Mouse (Mus musculus) forebrain, embryonic 15.5 days (tissue): ENCODE measurements around the gene Mgat2. TPM values are rescaled to one million over a fixed set of nuclear protein-coding genes. Genes with fewer than 3 reads are reported as not detected.
"Not testable (repeated sequence)": the region's sequence is repeated elsewhere in the genome, so short reads cannot be mapped to it uniquely, and the experiment has no call there.

ENCODE experiments used
- ATAC-seq: fragments of 200-750 bp; cut with Nextera tagmentation; replicated peaks from 2 replicates; pipeline ENCODE4 v1.8.0; 2017; ENCODE audit warnings: mild to moderate bottlenecking, moderate TSS enrichment, moderate library complexity
- H3K27ac ChIP-seq: fragments of 300-500 bp; sonication (generic); replicated peaks from 2 replicates; pipeline ENCODE4 v1.5.1; 2015; ENCODE audit warnings: mild to moderate bottlenecking, inconsistent platforms
- H3K27me3 ChIP-seq: fragments of 300-500 bp; sonication (generic); 2 replicates; pipeline ENCODE4 v1.6.1; 2015; ENCODE audit warnings: inconsistent platforms
- H3K36me3 ChIP-seq: fragments of 300-500 bp; sonication (generic); 2 replicates; pipeline ENCODE4 v1.6.1; 2015; ENCODE audit warnings: mild to moderate bottlenecking, inconsistent platforms
- H3K4me1 ChIP-seq: fragments of 300-500 bp; sonication (generic); 2 replicates; pipeline ENCODE4 v1.6.1; 2015; ENCODE audit warnings: inconsistent platforms
- H3K4me2 ChIP-seq: fragments of 300-500 bp; sonication (generic); replicated peaks from 2 replicates; pipeline ENCODE4 v1.6.1; 2015; ENCODE audit warnings: mild to moderate bottlenecking, inconsistent platforms
- H3K4me3 ChIP-seq: fragments of 300-500 bp; sonication (generic); 2 replicates; pipeline ENCODE4 v1.5.1; 2015; ENCODE audit warnings: mild to moderate bottlenecking, inconsistent platforms
- H3K9ac ChIP-seq: fragments of 300-500 bp; sonication (generic); replicated peaks from 2 replicates; pipeline ENCODE4 v1.6.1; 2015; ENCODE audit warnings: mild to moderate bottlenecking, inconsistent platforms
- H3K9me3 ChIP-seq: fragments of 300-500 bp; sonication (generic); 2 replicates; pipeline ENCODE4 v1.6.1; 2016; ENCODE audit warnings: inconsistent platforms
- WGBS: fragments of 180-500 bp; shearing (Covaris S2); methylation state at CpG from one replicate; pipeline ENCODE4 v1.1.7; 2015; ENCODE audit warnings: mixed read lengths; 5-methylcytosine and 5-hydroxymethylcytosine counted together
- polyA plus RNA-seq: library from polyadenylated mRNA; unstranded; fragments of >200 nt; fragmentation: Nextera tagmentation; extraction: Ambion mirVana; gene quantifications from 2 replicates; pipeline ENCODE4 v1.2.1, GENCODE M21; 2015

Mgat2 gene
- 40.2 and 40.5 TPM in 2 replicates for polyA plus RNA-seq

DNA sequence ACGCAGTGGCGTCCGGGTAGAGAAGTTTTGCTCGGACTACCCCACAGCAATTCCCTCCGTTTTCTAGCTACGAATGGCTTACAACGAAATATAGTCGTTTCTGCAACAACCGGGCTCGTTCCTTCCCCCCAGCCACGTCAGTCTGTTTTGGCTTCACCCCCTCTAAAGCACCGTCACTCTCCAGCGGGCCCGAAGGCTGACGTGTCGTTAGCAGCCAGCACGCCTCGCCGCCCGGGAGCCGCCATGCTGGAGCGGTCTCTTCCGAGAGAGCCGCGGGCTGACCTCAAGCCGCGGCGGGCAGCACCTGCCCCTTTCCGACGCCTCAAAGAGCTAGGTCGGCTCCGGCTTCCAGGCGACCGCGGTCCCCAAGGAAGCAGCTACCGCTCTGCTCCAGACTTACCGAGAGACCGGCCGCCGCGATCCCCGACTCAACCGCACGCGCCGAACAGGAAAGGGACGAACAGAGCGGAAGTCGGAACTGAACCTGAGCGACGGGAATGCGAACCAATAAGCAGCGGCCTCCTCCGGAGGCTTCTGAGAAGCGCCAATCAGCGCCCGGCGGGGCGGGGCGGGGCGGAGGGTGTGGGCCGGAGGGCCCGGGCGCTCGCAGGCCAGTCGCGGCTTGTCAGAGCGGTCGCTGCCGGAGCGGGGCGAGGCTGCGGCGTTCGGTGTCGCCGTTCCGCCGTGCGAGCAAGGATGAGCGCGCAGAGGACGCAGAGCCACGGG, at the start of gene Mgat2, which contains the start of gene Rpl36al:
TSS of gene Mgat2 (plus strand) at position 575 of the 726 bp plus-strand sequence.
TSS of gene Rpl36al (minus strand) at position 501 of the 726 bp plus-strand sequence.
- Histone ChIP-seq H3K4me2 (peak within 1 kb of the TSS; percentile 91), H3K9ac (peak within 1 kb of the TSS; percentile 62), H3K36me3 (peaks cover 9% of the 10 kb centered on the region), H3K4me1 (peaks cover 29% of the 10 kb centered on the region), H3K9me3 (no peaks in the 10 kb centered on the region), H3K27ac (peak within 1 kb of the TSS; percentile 92), H3K27me3 (no peaks in the 10 kb centered on the region), H3K4me3 (peak within 1 kb of the TSS; percentile 54)
- ATAC-seq = peak; percentile 100
- WGBS = under 1% methylated on average over 84 of the region's 84 CpGs

DNA sequence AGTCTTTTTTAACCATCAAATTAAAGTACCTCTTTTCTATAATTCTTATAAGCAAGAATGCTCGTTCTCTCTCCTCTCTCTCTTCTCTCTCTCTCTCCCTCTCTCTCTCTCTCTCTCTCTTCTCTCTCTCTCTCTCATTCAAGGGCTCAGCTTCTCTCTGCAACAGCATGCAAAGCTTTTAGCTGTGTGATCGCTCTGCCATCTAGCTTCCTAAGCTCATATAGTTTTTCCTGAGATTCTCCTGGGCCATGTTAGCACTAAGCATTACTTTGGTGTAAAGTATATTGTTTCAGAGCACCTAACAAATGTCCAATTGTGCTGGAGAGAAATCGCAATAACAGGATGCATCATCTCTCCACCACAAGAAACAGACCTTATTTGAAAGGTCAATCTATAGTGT, 44.8 kb upstream of the Mgat2 start:
- Histone ChIP-seq H3K27me3 (no peaks in the 10 kb centered on the region), H3K4me2 (no peak overlapping the region), H3K4me1 (no peaks in the 10 kb centered on the region), H3K36me3 (no peaks in the 10 kb centered on the region), H3K9ac (no peak overlapping the region), H3K27ac (no peak overlapping the region), H3K4me3 (no peak overlapping the region), H3K9me3 (no peaks in the 10 kb centered on the region)
- no peak for ATAC-seq
- 83% methylated on average over 3 of the region's 3 CpGs for WGBS

DNA sequence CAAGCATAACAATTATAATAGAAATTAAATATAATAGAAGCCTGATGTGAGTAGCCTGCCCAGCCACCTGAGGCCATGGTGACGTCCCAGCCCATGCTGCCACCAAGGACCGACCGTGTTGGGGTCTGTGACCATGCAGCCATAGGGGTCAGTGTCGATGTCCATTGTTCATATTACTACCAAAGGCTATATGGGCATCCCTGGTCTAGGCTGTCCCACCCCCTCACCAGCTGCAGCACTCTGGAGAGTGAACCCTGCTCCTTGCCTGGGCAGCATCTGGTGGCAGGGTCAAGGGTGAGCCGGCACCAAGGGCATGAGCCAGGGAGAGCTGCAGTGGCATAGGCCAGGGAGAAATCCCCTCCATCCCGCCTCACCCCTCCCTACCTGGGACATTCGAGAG, 44.1 kb upstream of the Mgat2 start:
- ATAC-seq = no peak; the same call in 1 of the 2 replicates
- Histone ChIP-seq H3K4me1 (no peaks in the 10 kb centered on the region), H3K4me3 (no peak overlapping the region), H3K9ac (no peak overlapping the region), H3K27me3 (no peaks in the 10 kb centered on the region), H3K9me3 (no peaks in the 10 kb centered on the region), H3K4me2 (no peak overlapping the region), H3K27ac (no peak overlapping the region), H3K36me3 (no peaks in the 10 kb centered on the region)
- 91% methylated on average over 7 of the region's 7 CpGs for WGBS

DNA sequence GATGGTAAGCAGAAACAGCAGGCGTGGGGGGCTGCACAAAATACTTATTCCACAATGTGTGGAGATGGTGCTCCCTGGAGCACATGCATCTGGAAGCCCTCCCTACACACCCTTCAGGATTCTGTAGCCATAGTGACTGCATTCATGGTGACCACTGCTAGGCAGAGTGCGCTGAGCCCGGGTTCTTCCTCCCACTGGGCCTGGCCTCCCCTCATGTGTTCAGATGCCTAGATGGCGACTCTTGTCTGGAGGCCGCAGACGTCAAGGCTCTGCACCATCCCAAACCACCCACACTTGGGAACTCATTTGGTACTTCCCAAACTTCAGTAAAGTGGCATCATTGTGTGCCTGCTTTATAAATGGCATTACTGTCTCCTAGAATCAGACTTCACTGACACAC, 40.5 kb upstream of the Mgat2 start:
- H3K4me3 ChIP-seq = no peak overlapping the region
- H3K27me3 ChIP-seq = no peaks in the 10 kb centered on the region
- no peak overlapping the region for H3K27ac ChIP-seq
- no peak overlapping the region for H3K9ac ChIP-seq
- no peaks in the 10 kb centered on the region for H3K9me3 ChIP-seq
- WGBS = 79% methylated on average over 6 of the region's 6 CpGs
- H3K36me3 ChIP-seq = no peaks in the 10 kb centered on the region
- H3K4me2 ChIP-seq = no peak overlapping the region
- ATAC-seq = no peak
- no peaks in the 10 kb centered on the region for H3K4me1 ChIP-seq

DNA sequence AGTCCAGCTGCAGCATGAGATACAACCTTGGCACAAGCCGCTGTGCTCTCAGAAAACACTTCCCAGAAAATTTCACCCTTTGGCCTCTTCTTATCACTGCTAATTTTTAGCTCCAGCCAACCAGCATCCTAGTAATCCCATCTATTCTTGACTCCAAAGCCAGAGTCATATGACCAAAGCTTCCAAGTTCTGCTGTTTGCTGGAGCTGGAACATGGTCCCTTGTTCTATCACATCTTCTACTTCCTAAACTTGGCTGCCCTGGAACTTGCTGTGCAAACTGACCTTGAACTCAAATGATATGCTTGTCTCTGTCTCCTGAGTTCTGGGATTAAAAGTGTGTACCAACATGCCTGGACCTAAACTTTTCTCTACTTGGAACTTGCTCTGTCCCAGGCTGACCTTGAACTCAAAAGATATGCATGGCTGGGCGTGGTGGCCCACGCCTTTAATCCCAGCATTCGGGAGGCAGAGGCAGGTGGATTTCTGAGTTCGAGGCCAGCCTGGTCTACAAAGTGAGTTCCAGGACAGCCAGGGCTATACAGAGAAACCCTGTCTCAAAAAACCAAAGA, 36.7 kb upstream of the Mgat2 start:
- no peak overlapping the region for H3K4me3 ChIP-seq
- no peak for ATAC-seq
- H3K4me1 ChIP-seq = no peaks in the 10 kb centered on the region
- H3K9ac ChIP-seq = no peak overlapping the region
- H3K9me3 ChIP-seq = no peaks in the 10 kb centered on the region
- no peak overlapping the region for H3K4me2 ChIP-seq
- H3K27me3 ChIP-seq = no peaks in the 10 kb centered on the region
- H3K36me3 ChIP-seq = no peaks in the 10 kb centered on the region
- no peak overlapping the region for H3K27ac ChIP-seq
- WGBS = 95% methylated on average over 5 of the region's 5 CpGs

DNA sequence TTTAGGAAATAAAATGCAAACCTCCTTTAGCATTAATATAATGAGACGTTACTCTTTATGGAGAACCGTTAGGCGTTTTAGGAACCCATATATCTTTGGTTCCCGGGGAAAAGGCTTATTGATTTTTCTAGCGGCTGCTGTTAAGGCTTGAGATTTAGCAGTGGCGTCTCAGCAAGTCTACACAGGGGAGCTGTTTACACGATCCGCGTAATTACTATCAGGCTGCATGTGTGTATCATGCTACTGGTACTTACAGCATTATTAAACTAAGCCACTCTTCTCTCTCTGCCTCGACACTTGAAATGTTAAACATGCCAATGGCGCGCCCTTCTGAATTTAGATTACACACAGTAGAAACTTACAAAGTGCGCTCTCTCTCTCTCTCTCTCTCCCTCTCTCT, 33.9 kb upstream of the Mgat2 start:
- Histone ChIP-seq H3K27ac (no peak overlapping the region), H3K36me3 (no peaks in the 10 kb centered on the region), H3K9ac (no peak overlapping the region), H3K9me3 (no peaks in the 10 kb centered on the region), H3K4me2 (no peak overlapping the region), H3K27me3 (no peaks in the 10 kb centered on the region), H3K4me3 (no peak overlapping the region), H3K4me1 (no peaks in the 10 kb centered on the region)
- WGBS = 84% methylated on average over 13 of the region's 13 CpGs
- ATAC-seq = no peak

DNA sequence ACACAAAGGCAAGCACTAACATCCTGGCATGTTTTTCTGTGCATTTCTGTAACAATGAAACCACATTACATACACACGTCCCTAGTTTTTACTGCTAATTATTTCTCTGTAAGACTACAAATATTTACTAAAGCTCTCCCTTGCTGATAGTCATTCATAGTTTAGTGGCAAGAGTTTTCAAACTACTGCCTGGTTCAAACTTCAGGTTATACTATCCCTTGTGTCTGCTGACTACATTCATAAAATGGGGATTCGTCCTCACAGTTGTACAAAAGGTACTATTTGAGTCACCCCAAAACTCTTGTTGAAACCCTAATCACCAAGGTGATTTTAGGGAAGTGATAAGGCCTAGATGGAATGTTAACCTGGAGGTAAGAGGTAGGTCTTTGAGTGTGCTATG, 28.0 kb upstream of the Mgat2 start:
- Histone ChIP-seq H3K27me3 (no peaks in the 10 kb centered on the region), H3K27ac (no peak overlapping the region), H3K4me1 (peaks cover 13% of the 10 kb centered on the region), H3K9ac (no peak overlapping the region), H3K36me3 (peaks cover 21% of the 10 kb centered on the region), H3K4me2 (no peak overlapping the region), H3K9me3 (no peaks in the 10 kb centered on the region), H3K4me3 (no peak overlapping the region)
- 85% methylated on average over 2 of the region's 2 CpGs for WGBS
- ATAC-seq = no peak

DNA sequence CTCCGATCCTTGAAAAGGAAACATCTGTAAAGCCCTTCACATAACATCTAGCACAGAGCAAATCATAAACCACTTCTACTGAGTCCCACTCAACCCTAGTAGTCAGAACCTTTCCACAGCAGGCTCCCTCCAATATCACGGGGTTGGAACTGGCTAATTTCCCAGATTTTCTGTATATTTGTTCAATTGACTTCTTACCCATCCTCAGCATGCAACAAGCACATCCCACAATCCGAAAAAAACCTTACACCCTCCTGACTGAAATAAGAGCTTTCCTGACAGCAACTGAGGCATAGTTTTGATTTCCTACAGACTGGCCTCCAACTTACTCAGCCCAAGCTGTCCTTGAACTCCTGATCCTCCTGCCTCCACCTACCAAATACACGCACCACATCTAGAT, 27.5 kb upstream of the Mgat2 start:
- no peaks in the 10 kb centered on the region for H3K9me3 ChIP-seq
- H3K36me3 ChIP-seq = peaks cover 21% of the 10 kb centered on the region
- peaks cover 13% of the 10 kb centered on the region for H3K4me1 ChIP-seq
- H3K4me2 ChIP-seq = no peak overlapping the region
- WGBS = 90% methylated on average over 4 of the region's 4 CpGs
- H3K27ac ChIP-seq = no peak overlapping the region
- H3K9ac ChIP-seq = no peak overlapping the region
- ATAC-seq = no peak
- H3K27me3 ChIP-seq = no peaks in the 10 kb centered on the region
- H3K4me3 ChIP-seq = no peak overlapping the region

DNA sequence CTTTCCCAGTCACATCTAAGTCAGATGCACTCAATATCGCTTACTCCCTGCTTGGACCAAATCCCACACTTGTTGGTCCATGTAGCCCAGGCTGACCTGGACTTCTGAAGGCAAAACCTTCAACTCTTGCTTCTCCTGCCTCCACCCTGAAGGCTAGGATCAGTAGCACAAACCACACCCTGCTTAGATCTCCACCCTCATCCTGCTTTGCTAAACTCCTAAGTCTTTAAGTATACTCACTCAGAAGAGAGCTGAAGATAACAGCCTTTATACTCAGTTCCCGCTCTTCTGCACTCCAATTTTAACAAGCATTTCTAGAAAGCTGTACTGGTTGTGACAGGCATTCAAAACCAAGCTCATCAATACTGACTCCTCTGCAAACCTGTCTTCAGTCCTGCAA, 26.9 kb upstream of the Mgat2 start:
- peaks cover 13% of the 10 kb centered on the region for H3K4me1 ChIP-seq
- H3K27ac ChIP-seq = no peak overlapping the region
- H3K9ac ChIP-seq = no peak overlapping the region
- no peaks in the 10 kb centered on the region for H3K9me3 ChIP-seq
- H3K4me3 ChIP-seq = peak overlapping the region; percentile 59; the same call in 1 of the 2 replicates
- H3K27me3 ChIP-seq = no peaks in the 10 kb centered on the region
- ATAC-seq = no peak
- WGBS = 96% methylated on average over 2 of the region's 2 CpGs
- H3K4me2 ChIP-seq = no peak overlapping the region
- H3K36me3 ChIP-seq = peaks cover 21% of the 10 kb centered on the region

DNA sequence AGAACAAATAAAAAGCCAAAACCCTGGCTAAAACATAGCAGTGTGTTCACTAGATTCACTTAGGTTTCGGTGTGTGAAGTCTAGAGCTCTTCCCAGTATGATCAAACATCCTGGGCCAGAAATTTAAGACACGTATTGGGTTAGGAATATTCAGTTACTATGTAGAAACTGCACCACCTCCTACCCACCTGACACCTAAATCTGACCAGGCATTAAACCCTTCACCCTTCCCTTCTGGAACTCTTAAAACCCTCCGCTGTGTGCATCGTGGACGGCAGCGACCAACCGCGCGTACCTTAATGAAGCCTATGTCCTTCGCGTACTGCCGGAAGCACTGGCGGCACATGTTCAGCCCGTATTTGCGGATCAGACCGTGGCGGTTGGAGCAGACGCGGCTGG, 25.6 kb upstream of the Mgat2 start:
- under 1% methylated on average over 19 of the region's 19 CpGs for WGBS
- H3K9ac ChIP-seq = peak overlapping the region; percentile 77
- peak overlapping the region; percentile 51 for H3K4me2 ChIP-seq

DNA sequence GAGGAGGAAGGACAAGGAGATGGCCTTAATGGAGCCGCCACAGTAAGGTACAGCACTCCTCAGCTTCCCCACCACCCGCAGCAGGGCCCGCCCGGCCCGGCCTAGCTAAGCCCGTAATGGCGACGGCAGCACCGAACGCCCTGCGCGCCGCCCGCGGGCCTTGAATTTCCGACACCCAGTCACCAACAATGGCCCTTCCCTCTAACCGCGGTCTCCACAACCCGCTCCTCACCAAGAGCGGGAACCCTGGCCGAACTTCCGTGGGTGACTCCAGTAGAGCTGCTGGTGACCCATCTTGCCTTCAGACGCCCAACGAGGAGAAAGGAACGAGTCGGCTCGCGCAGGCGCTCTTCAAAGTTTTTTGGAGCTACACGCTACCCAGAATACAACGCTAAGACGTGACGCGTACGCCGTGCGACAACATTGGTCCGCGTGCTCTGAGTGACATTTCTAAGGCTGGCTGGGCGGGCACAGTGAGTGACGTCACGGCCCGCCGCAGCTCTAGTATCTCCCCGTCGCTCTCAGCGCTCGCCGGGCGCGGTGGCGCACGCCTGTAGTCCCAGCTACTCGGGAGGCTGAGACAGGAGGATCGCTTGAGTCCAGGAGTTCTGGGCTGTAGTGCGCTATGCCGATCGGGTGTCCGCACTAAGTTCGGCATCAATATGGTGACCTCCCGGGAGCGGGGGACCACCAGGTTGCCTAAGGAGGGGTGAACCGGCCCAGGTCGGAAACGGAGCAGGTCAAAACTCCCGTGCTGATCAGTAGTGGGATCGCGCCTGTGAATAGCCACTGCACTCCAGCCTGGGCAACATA, 25.0 kb upstream of the Mgat2 start, which contains the start of gene Rps29:
TSS of gene Rps29 (minus strand) at position 422 of the 813 bp plus-strand sequence.
- Histone ChIP-seq H3K4me3 (peak within 1 kb of the TSS; percentile 59), H3K4me2 (peak within 1 kb of the TSS; percentile 51), H3K36me3 (peaks cover 21% of the 10 kb centered on the region), H3K4me1 (peaks cover 13% of the 10 kb centered on the region), H3K27ac (peak within 1 kb of the TSS; percentile 94), H3K9ac (peak within 1 kb of the TSS; percentile 77)
- peak; percentile 99 for ATAC-seq
- not testable (repeated sequence) for H3K27me3 ChIP-seq, H3K9me3 ChIP-seq
- WGBS = under 1% methylated on average over 60 of the region's 68 CpGs

More for the DNA sequence above, 25.6 kb upstream of the Mgat2 start:
- H3K36me3 ChIP-seq = peaks cover 21% of the 10 kb centered on the region
- H3K9me3 ChIP-seq = no peaks in the 10 kb centered on the region
- no peaks in the 10 kb centered on the region for H3K27me3 ChIP-seq
- peaks cover 13% of the 10 kb centered on the region for H3K4me1 ChIP-seq
- H3K4me3 ChIP-seq = peak overlapping the region; percentile 59
- peak overlapping the region; percentile 94 for H3K27ac ChIP-seq
- ATAC-seq = no peak

DNA sequence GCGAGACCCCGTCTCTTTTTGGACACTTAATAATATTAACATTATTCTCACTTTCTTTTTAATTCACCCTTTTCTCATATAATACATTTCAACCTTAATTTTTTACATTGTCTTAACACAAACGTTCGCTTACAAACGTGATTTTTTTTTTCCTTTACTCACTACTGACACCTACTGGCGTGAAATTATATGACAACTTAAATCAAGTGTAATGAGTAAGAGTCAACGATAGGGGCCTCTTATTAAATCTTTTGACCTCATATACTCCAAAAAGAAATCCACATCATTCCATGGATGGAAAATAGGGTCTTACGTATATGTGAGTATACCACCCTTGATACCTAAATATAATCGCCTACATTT, 24.4 kb upstream of the Mgat2 start:
- WGBS = 3% methylated on average over 9 of the region's 9 CpGs

More for the DNA sequence above, 24.4 kb upstream of the Mgat2 start:
- H3K4me2 ChIP-seq = no peak overlapping the region; the same call in 1 of the 2 replicates
- peak overlapping the region; percentile 59 for H3K4me3 ChIP-seq
- peaks cover 21% of the 10 kb centered on the region for H3K36me3 ChIP-seq
- peak overlapping the region; percentile 70; the same call in 1 of the 2 replicates for H3K27ac ChIP-seq
- H3K9me3 ChIP-seq = no peaks in the 10 kb centered on the region
- no peak overlapping the region for H3K9ac ChIP-seq
- ATAC-seq = no peak
- no peaks in the 10 kb centered on the region for H3K27me3 ChIP-seq
- peaks cover 13% of the 10 kb centered on the region for H3K4me1 ChIP-seq
